Mouse (Mus musculus) MN1 (cell line): ENCODE measurements around the gene Cldn7.

Experiments
- DNase-seq: peaks from one replicate; pipeline ENCODE4 v3.0.0-alpha.2; 2016; ENCODE audit warnings: low spot score

Gene Cldn7

GRCm38 (mm10) chr11:69933066-69933465 lies 31.5 kb upstream of the Cldn7 start:
- no peak for DNase-seq

- DNase-seq: peak; percentile 91
Observed at GRCm38 (mm10) chr11:69934169-69934568, 30.4 kb upstream of the Cldn7 start.

GRCm38 (mm10) chr11:69934681-69935080 lies 29.9 kb upstream of the Cldn7 start:
- no peak for DNase-seq

DNA sequence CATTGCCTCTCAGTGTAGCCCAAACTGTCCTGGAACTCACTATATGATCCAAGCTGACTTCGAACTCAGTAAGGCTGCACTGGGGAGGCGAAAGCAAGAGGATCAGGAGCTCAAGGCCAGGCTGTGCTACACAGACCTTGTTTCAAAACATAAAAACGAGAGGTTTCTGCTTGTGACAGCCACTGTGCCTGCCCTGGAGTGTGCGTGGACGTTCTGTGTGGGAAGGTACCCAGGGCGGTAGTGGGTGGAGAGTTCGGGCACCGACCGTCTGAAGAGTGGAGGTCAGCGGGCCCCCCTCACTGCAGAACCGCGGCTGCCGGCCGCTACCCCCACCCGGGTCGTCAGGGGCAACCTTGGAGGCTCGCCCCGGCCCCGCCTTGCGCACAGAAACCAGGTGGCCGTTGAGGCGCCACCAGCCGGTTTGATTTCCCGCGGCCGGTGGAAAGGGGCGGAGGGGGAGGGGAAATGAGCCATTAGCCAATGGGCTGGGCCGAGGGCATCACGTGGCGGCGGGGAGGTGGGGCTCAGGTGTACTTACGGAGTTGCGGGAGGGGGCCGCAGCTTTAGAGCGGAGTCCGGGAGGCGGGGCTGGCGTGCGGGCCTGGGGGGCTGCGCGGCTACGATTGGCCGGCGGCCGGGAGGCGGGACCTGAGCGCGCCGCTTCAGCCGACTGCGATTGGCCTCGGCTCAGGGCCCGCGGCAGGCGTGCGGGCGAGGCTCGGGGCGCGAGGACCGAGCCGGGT lies 29.3 kb upstream of the Cldn7 start, which contains the start of gene Ybx2:
Gene Ybx2, plus strand, starts transcription at position 660 of the 743 bp plus-strand sequence.
- peak; percentile 80 for DNase-seq

GRCm38 (mm10) chr11:69936156-69936555 lies 28.4 kb upstream of the Cldn7 start:
- no peak for DNase-seq

DNA sequence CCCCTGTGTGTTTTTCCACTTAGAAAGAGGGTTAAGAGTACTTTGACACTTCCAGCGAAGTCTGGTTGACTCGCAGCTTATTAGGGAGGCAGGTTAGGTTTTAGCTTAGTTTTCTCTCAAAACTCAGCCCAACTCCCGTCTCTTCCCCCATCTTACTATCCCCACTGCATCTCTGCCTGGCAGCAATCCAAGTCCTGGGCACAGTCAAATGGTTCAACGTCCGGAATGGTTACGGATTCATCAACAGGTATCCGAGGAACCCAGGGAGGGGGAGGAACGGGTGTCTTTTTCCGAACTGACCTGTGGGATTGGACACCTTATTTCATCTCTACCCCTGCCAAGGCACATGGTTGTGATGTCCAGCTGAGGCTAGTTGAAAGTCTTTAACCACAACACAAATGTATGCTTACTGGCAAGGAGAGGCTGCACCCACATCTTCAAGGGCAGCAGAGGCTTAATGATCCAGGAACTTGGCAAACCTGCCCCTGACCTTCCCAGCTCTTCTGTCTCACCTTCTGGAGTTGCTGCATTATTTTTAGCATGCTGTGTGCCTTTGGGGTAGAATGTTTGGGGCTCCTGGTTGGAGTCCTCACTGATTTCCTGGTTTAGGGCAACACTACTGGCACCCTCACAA lies 27.7 kb upstream of the Cldn7 start:
- no peak for DNase-seq

DNA sequence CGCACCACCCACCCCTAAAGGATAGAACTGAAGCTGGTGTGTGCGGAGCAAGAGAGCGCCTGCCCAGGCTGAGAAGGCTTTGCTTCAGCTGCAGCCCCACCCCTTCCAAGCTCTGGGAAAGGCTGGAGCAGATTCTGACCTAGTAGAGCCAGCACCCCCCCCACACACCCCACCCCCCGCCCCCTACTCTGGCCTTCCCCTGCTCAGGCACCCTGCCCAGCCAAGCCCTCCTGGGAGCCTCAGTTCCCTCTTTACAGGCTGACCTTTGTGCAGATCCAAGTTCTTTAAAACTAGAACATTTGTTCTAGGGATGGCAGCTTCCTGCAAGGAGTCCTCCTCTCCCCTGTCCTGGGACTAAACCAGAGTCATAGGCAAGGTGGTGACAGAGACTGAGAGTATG lies 27.2 kb upstream of the Cldn7 start:
- DNase-seq: no peak

- no peak for DNase-seq
Observed at GRCm38 (mm10) chr11:69937834-69938233, 26.7 kb upstream of the Cldn7 start.

- DNase-seq: no peak
Observed at GRCm38 (mm10) chr11:69938401-69938979, 26.1 kb upstream of the Cldn7 start.

DNA sequence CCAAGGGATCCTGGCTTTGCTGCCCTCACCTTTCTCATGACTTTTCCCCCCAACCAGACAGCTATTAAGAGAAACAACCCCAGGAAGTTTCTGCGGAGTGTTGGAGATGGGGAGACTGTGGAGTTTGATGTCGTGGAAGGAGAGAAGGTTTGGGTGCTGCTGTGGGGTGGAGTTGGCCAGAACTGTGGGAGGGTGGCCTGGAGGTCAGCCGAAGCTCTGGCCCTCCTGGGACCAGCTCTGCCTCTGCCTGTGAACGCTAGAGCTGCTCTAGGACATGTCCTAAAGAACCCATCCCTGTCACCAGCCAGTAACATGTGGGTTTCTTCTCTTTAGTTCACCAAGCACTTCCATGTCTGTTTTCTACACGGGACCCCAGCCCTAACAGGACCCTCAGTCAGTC lies 25.4 kb upstream of the Cldn7 start:
- DNase-seq: no peak

- DNase-seq: no peak
Observed at GRCm38 (mm10) chr11:69939731-69940130, 24.8 kb upstream of the Cldn7 start.

DNA sequence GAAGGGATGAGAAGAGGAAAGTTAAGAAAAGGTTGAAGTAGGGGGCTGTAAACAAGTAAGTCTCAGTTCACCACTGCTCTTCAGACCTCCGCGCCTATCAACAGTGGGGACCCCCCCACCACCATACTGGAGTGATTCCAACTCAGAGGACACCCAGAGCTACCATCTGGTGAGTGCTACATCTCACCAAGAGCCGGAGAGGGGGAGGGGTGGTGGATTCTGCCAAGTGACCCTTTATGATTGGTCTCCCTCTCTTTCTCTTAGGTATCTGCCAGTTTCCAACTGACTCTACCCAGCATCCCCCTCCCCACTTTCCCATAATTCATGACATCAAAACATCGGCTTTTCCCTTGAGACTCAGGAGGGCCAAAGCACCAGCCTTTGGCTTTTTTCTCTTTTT lies 23.6 kb upstream of the Cldn7 start:
- DNase-seq: no peak

GRCm38 (mm10) chr11:69945216-69945615 lies 19.4 kb upstream of the Cldn7 start:
- DNase-seq: no peak

DNA sequence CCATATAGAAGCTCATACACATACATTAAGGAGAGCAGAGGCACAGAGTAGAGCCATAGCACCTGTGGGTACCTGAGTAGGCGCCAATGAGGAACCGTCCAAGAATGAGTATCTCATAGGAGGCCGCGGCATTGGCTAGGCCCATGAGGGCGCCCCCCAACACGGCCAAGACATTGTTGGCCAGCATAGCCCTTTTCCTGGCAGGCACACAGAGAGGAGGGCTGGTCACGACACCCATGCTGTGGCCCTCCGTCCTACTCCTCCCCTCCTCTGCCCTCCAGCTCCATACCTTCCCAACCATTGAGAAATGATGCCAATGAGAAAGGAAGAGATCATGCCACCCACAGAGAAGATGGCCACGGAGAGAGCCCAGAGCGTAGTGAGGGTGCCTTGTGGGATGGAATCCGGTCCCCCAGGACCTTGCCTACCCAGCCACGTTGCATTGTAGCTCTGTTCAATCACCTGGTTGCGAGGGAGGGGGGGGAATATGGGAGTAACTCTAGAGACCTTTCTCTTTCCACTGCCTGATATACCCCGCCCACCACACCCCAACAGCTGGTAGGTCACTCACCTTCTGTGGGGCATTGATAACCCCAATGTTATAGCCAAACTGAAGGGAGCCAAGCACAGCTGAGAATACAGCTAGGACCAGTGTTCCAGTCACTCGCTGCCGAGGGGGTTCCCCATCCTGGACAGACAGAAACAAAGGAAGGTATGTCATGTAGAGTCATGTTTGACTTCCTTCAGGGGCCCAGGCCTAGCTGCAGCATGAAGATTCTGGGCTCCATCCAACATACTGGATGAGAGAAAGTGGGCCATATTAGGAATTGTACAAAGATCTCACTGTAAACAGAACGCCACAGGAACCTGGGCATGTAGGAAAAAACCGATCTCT lies 18.3 kb upstream of the Cldn7 start:
- DNase-seq: no peak

- DNase-seq: no peak
Observed at GRCm38 (mm10) chr11:69947337-69948065, 17.1 kb upstream of the Cldn7 start.

- peak; percentile 88 for DNase-seq
Observed at GRCm38 (mm10) chr11:69948066-69948762, 16.4 kb upstream of the Cldn7 start, which contains the start of gene Slc2a4. Gene Slc2a4 (minus strand): TSS chr11:69948188.

DNA sequence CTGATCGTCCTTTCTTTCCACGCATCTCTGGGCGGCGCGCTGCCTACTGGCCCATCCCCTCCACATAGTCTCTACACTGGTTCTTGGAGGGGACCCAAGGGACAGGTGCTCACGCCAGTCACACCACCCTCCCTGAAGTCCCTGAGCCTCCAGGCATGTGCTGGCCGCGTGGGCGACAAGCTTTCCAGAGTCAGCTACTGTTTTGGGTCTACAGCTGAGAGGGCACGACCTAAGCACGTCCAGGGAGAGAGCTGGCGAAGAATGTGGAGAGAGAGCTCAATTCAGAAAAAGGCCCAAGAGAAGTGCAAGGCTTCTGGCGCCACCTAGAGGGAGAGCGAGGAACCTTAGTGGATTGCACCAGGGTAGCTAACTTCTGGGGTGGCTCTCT lies 15.8 kb upstream of the Cldn7 start:
- peak; percentile 90 for DNase-seq

- no peak for DNase-seq
Observed at GRCm38 (mm10) chr11:69950807-69951459, 13.6 kb upstream of the Cldn7 start.

DNA sequence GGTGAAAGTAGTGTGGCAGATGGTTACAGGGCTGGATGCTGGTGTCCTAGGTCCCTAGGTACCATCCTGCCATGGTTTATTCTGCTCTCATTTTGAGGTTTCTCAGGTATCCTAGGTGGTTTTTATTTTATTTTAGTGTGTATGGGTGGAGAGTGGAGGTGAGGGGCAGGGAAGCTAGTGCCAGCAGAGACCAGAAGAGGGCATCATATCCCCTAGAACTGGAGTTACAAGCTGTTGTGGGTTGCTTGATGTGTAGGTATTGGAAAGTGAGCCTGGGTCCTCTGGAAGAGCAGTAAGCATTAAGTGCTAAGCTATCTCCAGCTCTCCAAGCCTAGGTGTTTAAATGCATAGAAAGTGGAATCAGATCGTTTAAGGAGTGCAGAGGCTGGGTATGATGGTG lies 12.3 kb upstream of the Cldn7 start:
- DNase-seq: no peak

DNA sequence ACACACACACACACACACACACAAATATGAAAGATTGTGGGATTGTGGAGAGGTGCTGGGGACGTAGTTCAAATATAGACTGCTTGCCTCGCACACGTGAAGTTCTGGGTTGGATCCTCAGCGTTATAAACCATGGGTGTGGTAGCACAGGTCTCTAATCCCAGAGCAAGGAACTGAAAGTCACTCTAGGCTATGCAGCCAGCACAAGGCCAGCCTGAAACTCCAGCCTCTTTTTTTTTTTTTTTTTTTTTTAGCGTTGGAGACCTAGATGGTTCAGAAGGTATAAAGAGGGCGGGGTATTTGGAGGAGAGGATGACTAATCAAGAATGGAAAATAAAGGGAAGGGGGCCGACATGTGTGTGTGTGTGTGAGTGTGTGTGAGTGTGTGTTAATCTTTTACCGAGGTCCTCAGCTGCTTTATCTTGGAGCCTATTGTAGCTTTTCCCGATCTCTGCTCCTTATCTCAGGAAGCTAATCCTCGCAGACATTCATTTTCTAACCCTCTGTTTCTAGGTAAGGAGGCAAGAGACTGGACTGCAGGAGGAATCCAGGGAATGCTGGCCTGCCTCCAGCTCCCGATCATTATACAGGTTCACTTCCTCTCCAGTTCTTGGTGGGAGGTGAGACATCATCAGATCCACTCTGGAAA lies 11.2 kb upstream of the Cldn7 start:
- no peak for DNase-seq
